Mouse (Mus musculus) thymus, postnatal 25 days (tissue): ENCODE measurements around the gene Dlg2.
A peak's percentile ranks its signal among the peaks of the same experiment; 100 is the strongest.

Source experiments
- DNase-seq: peaks from one replicate; pipeline ENCODE4 v3.0.0; 2022

Dlg2 gene

GRCm38 (mm10) chr7:91369821-91370321, 893.4 kb downstream of the Dlg2 start:
- DNase-seq, result no peak

GRCm38 (mm10) chr7:91382281-91382680, 905.8 kb downstream of the Dlg2 start:
- no peak for DNase-seq

- DNase-seq, result no peak
Observed at GRCm38 (mm10) chr7:91383873-91384272, 907.4 kb downstream of the Dlg2 start.

GRCm38 (mm10) chr7:91389272-91389671, 912.8 kb downstream of the Dlg2 start:
- DNase-seq, result no peak

GRCm38 (mm10) chr7:91397827-91398226, 921.4 kb downstream of the Dlg2 start:
- no peak for DNase-seq

GRCm38 (mm10) chr7:91412109-91412508, 935.6 kb downstream of the Dlg2 start:
- no peak for DNase-seq

- no peak for DNase-seq
Observed at GRCm38 (mm10) chr7:91414150-91414549, 937.7 kb downstream of the Dlg2 start.

GRCm38 (mm10) chr7:91414749-91415148, 938.3 kb downstream of the Dlg2 start:
- DNase-seq, result no peak

- no peak for DNase-seq
Observed at GRCm38 (mm10) chr7:91420215-91420614, 943.7 kb downstream of the Dlg2 start.

- DNase-seq, result no peak
Observed at GRCm38 (mm10) chr7:91423784-91424183, 947.3 kb downstream of the Dlg2 start.

GRCm38 (mm10) chr7:91429712-91430275, 953.3 kb downstream of the Dlg2 start:
- DNase-seq, result no peak

GRCm38 (mm10) chr7:91431594-91432240, 955.2 kb downstream of the Dlg2 start:
- DNase-seq, result peak; percentile 4

GRCm38 (mm10) chr7:91432563-91432962, 956.1 kb downstream of the Dlg2 start:
- no peak for DNase-seq

GRCm38 (mm10) chr7:91434739-91435138, 958.3 kb downstream of the Dlg2 start:
- DNase-seq, result no peak

GRCm38 (mm10) chr7:91440326-91440725, 963.9 kb downstream of the Dlg2 start:
- no peak for DNase-seq

- DNase-seq, result no peak
Observed at GRCm38 (mm10) chr7:91442447-91443376, 966.2 kb downstream of the Dlg2 start.

GRCm38 (mm10) chr7:91443377-91443714, 966.9 kb downstream of the Dlg2 start:
- no peak for DNase-seq

GRCm38 (mm10) chr7:91443913-91444312, 967.4 kb downstream of the Dlg2 start:
- DNase-seq, result no peak

- no peak for DNase-seq
Observed at GRCm38 (mm10) chr7:91444728-91445127, 968.3 kb downstream of the Dlg2 start.

GRCm38 (mm10) chr7:91456796-91457195, 980.3 kb downstream of the Dlg2 start:
- DNase-seq, result no peak

- DNase-seq, result peak; percentile 1
Observed at GRCm38 (mm10) chr7:91457207-91457606, 980.7 kb downstream of the Dlg2 start.

GRCm38 (mm10) chr7:91461352-91461751, 984.9 kb downstream of the Dlg2 start:
- DNase-seq, result no peak

GRCm38 (mm10) chr7:91463256-91463655, 986.8 kb downstream of the Dlg2 start:
- DNase-seq, result no peak

- DNase-seq, result no peak
Observed at GRCm38 (mm10) chr7:91467061-91467460, 990.6 kb downstream of the Dlg2 start.
